Mouse (Mus musculus) duodenum, adult 2 months (tissue): ENCODE data around the gene Twist1. TPM values are rescaled to one million over a fixed set of nuclear protein-coding genes. Genes with fewer than 3 reads are reported as not detected.

Experiments
- polyA plus RNA-seq: library from polyadenylated mRNA; depleted of rRNA; stranded (reverse); fragments of >200 nt; gene quantifications from 2 replicates; pipeline ENCODE4 v1.2.3, GENCODE M21; 2012; ENCODE audit warnings: low replicate concordance; rRNA removed

The Twist1 gene
- 0.42 and 3.2 TPM in 2 replicates for polyA plus RNA-seq

DNA sequence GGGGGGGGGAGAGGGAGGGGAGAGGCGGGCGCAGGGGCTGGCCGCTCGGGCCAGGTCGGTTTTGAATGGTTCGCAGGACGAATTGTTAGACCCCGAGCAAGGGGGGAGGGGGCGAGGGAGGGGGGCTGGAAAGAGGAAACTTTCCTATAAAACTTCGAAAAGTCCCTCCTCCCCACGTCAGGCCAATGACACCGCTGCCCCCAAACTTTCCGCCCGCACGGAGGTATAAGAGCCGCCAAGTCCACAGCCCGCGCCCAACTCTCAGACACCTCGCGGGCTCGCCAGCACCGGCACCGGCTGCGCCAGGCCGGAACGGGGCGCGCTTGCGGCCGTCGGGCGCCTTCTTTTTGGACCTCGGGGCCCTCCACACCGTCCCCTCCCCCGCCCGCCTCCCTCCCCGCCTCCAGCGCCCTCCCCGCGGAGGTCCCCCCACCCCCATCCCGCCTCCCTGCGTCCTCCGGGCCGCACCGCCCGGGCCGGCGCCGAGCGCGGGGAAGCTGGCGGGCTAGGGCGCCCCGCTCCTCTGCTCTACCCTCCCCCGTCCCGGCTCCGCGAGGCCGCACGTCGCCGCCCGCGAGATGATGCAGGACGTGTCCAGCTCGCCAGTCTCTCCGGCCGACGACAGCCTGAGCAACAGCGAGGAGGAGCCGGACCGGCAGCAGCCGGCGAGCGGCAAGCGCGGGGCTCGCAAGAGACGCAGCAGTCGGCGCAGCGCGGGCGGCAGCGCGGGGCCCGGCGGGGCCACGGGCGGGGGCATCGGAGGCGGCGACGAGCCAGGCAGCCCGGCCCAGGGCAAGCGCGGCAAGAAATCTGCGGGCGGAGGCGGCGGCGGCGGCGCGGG is at the start of gene Twist1:
TSS of gene Twist1 (plus strand) at position 272 of the 841 bp plus-strand sequence.

DNA sequence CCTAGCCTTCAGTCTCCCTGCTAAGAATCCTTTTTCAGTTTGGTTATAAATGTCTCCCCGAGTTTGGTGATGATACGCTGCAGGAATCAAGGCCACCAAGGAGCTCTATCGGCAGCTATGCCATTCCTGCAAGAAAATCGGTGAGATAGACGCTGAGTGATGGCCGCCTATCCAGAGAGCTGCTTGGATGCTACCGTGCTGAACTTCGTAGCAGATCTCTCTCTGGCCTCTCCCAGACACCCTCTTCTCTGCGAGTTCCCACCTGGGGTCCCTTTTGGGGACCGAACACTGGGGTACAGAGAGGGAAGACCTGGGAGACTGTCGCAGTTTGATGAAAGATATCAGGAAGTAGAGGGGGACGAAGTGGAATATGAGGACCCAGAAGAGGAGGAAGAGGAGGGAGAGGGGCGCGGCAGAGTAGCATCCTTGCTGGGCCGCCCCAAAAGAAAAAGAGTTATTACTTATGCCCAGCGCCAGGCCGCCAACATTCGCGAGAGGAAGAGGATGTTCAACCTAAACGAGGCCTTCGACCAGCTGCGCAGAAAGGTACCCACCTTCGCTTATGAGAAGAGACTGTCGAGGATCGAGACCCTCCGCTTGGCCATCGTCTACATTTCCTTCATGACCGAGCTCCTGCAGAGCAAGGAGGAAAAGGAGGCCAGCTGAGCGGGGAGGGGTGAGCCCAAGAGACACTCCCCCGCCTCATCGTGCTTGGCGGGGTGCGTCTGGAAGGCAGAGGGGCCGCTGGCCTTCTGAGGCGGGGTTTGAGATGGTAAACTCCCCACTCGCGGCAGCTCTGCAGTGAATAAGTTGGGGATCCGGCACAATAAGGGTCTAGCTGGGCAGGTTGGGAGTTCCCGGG is 28.9 kb upstream of the Twist1 start, which contains the start of gene Ferd3l:
TSS of gene Ferd3l (plus strand) at position 95 of the 862 bp plus-strand sequence.

Other genes with a start within 250 kb of the Twist1 start
- gene Ferd3l, start 29.2 kb upstream of the Twist1 start, polyA plus RNA-seq, result not detected in 2 replicates